ENCODE assay signal across 19 mouse cellular contexts in the genomic region with DNA sequence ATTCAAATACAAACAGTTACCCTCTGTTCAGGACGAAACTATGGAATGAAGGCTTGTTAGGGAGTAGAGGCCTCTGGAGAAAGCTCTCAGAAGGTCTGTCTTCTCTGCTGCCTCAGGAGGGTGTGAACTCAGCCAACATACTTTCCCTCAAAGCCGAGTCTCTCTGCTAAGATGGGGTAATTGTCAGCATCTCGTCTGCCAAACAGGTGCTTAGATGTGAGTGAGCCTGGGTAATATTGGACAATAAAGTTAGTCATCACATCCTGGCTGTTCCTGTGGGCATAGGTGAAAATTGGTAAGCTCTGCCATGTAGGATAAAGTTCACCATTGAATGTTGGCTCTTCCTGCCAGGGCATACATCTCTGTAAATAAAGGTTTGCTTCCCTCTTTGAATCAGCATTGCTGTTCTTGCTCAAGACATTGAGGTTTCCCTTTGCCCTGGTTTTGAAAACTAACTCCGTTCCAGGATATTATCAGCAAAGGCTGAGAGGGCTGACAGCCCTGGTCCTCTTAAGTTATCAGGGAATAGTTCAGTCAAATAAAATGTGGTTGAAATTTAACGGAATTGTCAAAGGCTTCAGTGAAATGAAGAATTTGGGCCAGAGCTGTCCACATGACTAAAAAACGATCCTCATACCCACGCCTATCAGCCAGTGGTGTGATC. TPM values are rescaled to one million over a fixed set of nuclear protein-coding genes. Genes with fewer than 3 reads are reported as not detected.
"Had no signal": no experiment of that assay in that cellular context is flagged by ENCODE, and none has a peak within 500 bp of the region (broad histone marks: within the 10 kb centered on the region; RNA-seq: fewer than 3 reads in every experiment).

No protein-coding gene starts in this region.

- H3K4me1 ChIP-seq: kidney, embryonic 15.5 days; limb, embryonic 12.5 days; lung, embryonic 15.5 days; megakaryocyte, embryonic 14.5 days; midbrain, embryonic 15.5 days; neural tube, embryonic 12.5 days; stomach, embryonic 15.5 days had no signal

- ATAC-seq: midbrain, embryonic 15.5 days had no signal

- H3K27me3 ChIP-seq: kidney, embryonic 15.5 days; limb, embryonic 12.5 days; lung, embryonic 15.5 days; midbrain, embryonic 15.5 days; neural tube, embryonic 12.5 days; stomach, embryonic 15.5 days had no signal

- H3K9ac ChIP-seq: kidney, embryonic 15.5 days; limb, embryonic 12.5 days; lung, embryonic 15.5 days; midbrain, embryonic 15.5 days; neural tube, embryonic 12.5 days; stomach, embryonic 15.5 days had no signal

- H3K36me3 ChIP-seq: kidney, embryonic 15.5 days; limb, embryonic 12.5 days; lung, embryonic 15.5 days; midbrain, embryonic 15.5 days; neural tube, embryonic 12.5 days; stomach, embryonic 15.5 days had no signal

- H3K27ac ChIP-seq: kidney, embryonic 15.5 days; limb, embryonic 12.5 days; lung, embryonic 15.5 days; macrophage; midbrain, embryonic 15.5 days; neural tube, embryonic 12.5 days; stomach, embryonic 15.5 days had no signal

- H3K4me2 ChIP-seq: kidney, embryonic 15.5 days; limb, embryonic 12.5 days; liver, embryonic 11.5 days; lung, embryonic 15.5 days; midbrain, embryonic 11.5 days; midbrain, embryonic 15.5 days; neural tube, embryonic 12.5 days; stomach, embryonic 15.5 days had no signal

- DNase-seq: kidney, adult 2 months; kidney, postnatal 14 days; retina, postnatal 1 day; right cerebral cortex, postnatal 4 days; thymus, postnatal 4 days had no signal

- H3K9me3 ChIP-seq: kidney, embryonic 15.5 days; limb, embryonic 12.5 days; lung, embryonic 15.5 days; midbrain, embryonic 15.5 days; neural tube, embryonic 12.5 days; stomach, embryonic 15.5 days had no signal

- H3K4me3 ChIP-seq: kidney, embryonic 15.5 days; limb, embryonic 12.5 days; lung, embryonic 15.5 days; megakaryocyte, embryonic 14.5 days; midbrain, embryonic 15.5 days; neural tube, embryonic 12.5 days; stomach, embryonic 15.5 days had no signal

RNA-seq across cellular contexts. Expression of gene Fabp1, which starts 14.6 kb away (rescaled TPM):
- total RNA-seq: layer of hippocampus, postnatal 25 days; left cerebral cortex, postnatal 36 days; monocyte, adult 5-6 weeks; neutrophil, adult 5-6 weeks had no signal
- polyA plus RNA-seq: limb, embryonic 12.5 days; macrophage; midbrain, embryonic 11.5 days; neural tube, embryonic 12.5 days had no signal

RNA-seq across cellular contexts. Expression of gene Thnsl2, which starts 40.8 kb away (rescaled TPM):
- total RNA-seq: monocyte, adult 5-6 weeks; neutrophil, adult 5-6 weeks had no signal
